Mouse (Mus musculus): ENCODE measurements around the gene U2af1l4. TPM values are rescaled to one million over a fixed set of nuclear protein-coding genes. Genes with fewer than 3 reads are reported as not detected.
A peak's percentile ranks its signal among the peaks of the same experiment; 100 is the strongest.

Gene U2af1l4
- polyA plus RNA-seq, 1 experiment = 71.1 TPM

DNA sequence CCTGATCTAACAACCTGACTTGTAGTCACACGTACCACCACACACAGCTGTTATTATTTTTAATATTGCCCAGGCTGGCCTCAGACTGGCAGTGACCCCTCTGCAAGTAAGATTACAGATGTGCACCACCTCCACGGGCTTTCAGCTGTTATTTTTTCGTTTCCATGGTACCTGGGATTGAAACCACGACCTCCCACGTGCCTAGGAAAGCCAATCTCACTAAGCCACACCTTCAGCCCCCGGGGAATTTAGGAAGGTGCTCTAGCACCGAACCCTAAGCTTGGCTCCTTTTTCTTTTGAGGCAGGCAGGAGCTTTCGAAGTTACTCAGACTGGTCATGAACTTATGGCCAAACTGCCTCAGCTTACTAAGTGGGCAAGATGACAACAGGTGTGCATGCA lies 41.3 kb downstream of the U2af1l4 start:
- no peak for TF ChIP-seq CTCF (IDR thresholded peaks at IDR 0.05; ENCODE audit: control insufficient read depth, insufficient read depth, low read length)
- TF ChIP-seq POLR2A (IDR thresholded peaks at IDR 0.05; ENCODE audit: borderline replicate concordance, control insufficient read depth, low read depth, low read length) = no peak
- WGBS = 42% methylated on average over 8 of the region's 8 CpGs
- H3K4me1 ChIP-seq (ENCODE audit: control insufficient read depth, insufficient read depth, low read length) = no peaks in the 10 kb centered on the region; the same call in 1 of the 2 replicates

DNA sequence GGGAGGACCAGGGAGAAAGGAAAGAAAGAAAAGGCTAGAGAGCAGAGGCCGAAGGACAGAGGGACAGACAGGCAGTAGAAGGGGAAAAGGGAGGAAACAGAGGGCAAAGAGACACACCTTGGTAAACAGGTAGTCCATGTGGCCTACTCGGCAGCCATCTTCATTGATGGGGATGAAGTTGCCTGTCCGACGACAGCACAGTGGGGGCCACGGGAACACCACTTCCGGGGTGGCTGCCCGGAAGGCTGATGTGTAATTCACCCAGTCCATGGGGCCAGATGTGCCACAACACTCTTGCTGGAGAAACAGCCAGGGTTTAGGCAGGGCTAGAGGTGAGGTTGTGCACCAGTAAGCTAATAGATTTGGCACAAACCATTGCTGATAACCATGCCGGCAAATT lies 41.8 kb downstream of the U2af1l4 start:
- H3K27ac ChIP-seq (ENCODE audit: control insufficient read depth, insufficient read depth, low read depth, low read length, poor library complexity) = no peak overlapping the region
- TF ChIP-seq POLR2A (IDR thresholded peaks at IDR 0.05; ENCODE audit: borderline replicate concordance, control insufficient read depth, low read depth, low read length) = no peak
- TF ChIP-seq CTCF (IDR thresholded peaks at IDR 0.05; ENCODE audit: control insufficient read depth, insufficient read depth, low read length) = no peak
- H3K4me1 ChIP-seq (ENCODE audit: control insufficient read depth, insufficient read depth, low read length) = no peaks in the 10 kb centered on the region; the same call in 1 of the 2 replicates
- WGBS = 83% methylated on average over 8 of the region's 8 CpGs
- no peak overlapping the region for H3K4me3 ChIP-seq (replicated peaks; ENCODE audit: control insufficient read depth, low read depth, low read length)

More for the DNA sequence above, 41.3 kb downstream of the U2af1l4 start:
- Histone ChIP-seq H3K27ac (ENCODE audit: control insufficient read depth, insufficient read depth, low read depth, low read length, poor library complexity) (no peak overlapping the region), H3K4me3 (replicated peaks; ENCODE audit: control insufficient read depth, low read depth, low read length) (no peak overlapping the region)

DNA sequence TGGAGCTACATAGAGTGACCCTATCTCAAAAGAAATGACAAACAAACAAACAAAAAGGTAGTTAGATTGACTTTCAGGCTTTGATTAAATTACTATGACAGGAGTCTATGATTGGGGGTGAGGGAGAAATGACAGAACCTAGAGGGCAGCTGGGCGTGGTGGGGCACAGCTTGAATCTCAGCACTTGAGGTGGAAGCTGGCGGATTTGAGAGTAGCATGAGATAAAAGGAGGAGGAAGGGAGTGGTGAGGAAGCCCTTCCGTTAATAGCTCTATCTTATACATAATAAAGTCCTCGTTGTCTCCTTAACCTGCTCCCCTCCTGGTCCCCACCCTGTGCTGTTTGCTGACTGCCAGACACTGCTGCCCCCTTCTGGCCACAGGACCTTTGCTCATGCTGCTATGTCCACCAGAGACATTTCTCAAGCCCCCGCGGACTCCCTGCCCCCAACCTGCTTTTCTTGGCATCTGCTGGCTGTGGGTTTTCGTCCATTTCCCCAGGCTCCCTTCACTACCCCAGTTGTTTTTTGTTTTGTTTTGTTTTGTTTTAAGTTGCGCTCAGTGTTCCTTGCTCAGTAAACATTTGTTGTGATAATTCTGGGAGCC lies 44.7 kb downstream of the U2af1l4 start:
- WGBS = 16% methylated on average over 8 of the region's 8 CpGs
- Histone ChIP-seq H3K27ac (ENCODE audit: control insufficient read depth, insufficient read depth, low read depth, low read length, poor library complexity) (no peak overlapping the region), H3K4me1 (ENCODE audit: control insufficient read depth, insufficient read depth, low read length) (no peaks in the 10 kb centered on the region)

DNA sequence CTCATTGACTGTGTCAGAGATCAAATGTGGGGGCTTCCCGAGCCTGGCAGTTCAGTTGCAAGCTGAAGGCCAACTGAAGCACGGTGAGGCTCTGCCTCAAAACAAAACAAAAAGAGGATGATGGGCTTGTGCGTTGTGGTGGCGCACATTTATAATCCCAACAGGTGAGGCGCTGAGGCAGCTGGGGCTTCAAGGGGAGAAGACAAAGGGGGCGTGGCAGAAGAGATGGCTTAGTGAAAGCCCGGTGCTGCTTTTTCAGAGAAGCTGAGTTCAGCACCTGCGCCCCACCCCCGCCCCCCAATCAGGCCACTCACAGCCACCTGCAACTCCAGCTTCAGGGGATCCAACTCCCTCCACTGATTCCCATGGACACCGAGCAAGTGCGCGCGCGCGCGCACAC lies 45.4 kb downstream of the U2af1l4 start:
- TF ChIP-seq CTCF (IDR thresholded peaks at IDR 0.05; ENCODE audit: control insufficient read depth, insufficient read depth, low read length) = no peak
- no peak for TF ChIP-seq POLR2A (IDR thresholded peaks at IDR 0.05; ENCODE audit: borderline replicate concordance, control insufficient read depth, low read depth, low read length)
- Histone ChIP-seq H3K4me3 (replicated peaks; ENCODE audit: control insufficient read depth, low read depth, low read length) (no peak overlapping the region), H3K27ac (ENCODE audit: control insufficient read depth, insufficient read depth, low read depth, low read length, poor library complexity) (no peak overlapping the region), H3K4me1 (ENCODE audit: control insufficient read depth, insufficient read depth, low read length) (no peaks in the 10 kb centered on the region)
- WGBS = 57% methylated on average over 16 of the region's 16 CpGs

More for the DNA sequence above, 44.7 kb downstream of the U2af1l4 start:
- no peak overlapping the region for H3K4me3 ChIP-seq (replicated peaks; ENCODE audit: control insufficient read depth, low read depth, low read length)
- no peak for TF ChIP-seq POLR2A (IDR thresholded peaks at IDR 0.05; ENCODE audit: borderline replicate concordance, control insufficient read depth, low read depth, low read length)
- TF ChIP-seq CTCF (IDR thresholded peaks at IDR 0.05; ENCODE audit: control insufficient read depth, insufficient read depth, low read length) = peak; percentile 83

DNA sequence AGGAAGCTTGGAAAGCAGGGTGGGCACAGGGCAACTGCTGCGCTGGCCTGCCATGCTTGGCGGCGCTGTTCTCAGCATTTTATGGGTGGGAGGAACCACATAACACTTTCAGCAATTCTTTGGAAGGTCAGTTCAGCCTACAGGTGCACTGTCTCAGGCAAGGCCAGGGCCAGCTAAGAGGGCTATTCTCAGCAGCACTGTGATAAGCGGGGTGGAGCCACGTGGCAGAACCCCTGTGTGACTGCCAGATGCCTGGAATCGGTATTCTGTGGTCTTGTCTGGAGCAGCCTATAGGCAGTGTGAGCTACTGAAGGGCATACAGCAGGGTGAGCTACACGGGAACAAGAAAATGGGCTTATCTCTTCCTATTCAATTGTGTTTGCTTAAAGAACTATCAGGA lies 46.9 kb downstream of the U2af1l4 start:
- Histone ChIP-seq H3K27ac (ENCODE audit: control insufficient read depth, insufficient read depth, low read depth, low read length, poor library complexity) (no peak overlapping the region), H3K4me3 (replicated peaks; ENCODE audit: control insufficient read depth, low read depth, low read length) (no peak overlapping the region), H3K4me1 (ENCODE audit: control insufficient read depth, insufficient read depth, low read length) (no peaks in the 10 kb centered on the region)
- TF ChIP-seq CTCF (IDR thresholded peaks at IDR 0.05; ENCODE audit: control insufficient read depth, insufficient read depth, low read length) (no peak), POLR2A (IDR thresholded peaks at IDR 0.05; ENCODE audit: borderline replicate concordance, control insufficient read depth, low read depth, low read length) (no peak)
- 65% methylated on average over 7 of the region's 7 CpGs for WGBS

DNA sequence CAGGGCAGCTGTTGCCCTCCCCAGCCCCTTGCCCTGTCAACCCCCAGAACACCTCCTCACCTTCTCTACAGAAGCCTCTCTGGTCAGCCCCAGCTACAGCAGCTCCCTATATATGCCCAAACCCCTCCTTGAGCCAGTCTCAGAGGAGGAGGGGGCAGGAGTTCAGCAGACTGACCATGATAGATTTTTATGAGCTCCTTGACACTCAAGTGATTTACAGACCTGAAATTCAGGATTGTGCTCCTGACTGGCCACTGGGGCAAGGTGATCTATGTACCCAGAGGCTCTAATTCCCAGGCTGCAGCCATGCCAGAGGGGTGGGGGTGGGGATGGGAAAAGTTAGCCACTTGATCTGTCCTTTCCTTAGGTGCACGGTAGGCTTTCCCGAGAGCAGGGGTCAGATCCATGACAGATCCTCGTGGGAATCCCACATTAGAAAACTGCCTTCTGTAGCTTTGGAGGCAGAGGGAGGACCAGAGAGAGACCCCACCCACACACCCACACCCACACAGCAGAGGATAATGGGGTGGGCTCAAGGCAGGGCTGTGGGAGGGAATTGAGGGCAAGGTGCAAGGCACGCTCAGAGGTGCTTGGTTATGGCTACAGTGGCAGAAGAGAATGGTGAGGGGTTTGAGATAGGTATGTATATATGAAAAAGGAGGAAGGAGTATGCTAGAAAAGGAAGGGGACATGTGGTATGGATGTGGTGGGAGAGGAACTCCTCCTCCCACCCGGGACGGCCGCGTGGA lies 49.7 kb downstream of the U2af1l4 start, which contains the start of gene Upk1a:
Gene Upk1a (minus strand): TSS at position 194 of the 749 bp plus-strand sequence.
- TF ChIP-seq POLR2A (IDR thresholded peaks at IDR 0.05; ENCODE audit: borderline replicate concordance, control insufficient read depth, low read depth, low read length) (no peak), CTCF (IDR thresholded peaks at IDR 0.05; ENCODE audit: control insufficient read depth, insufficient read depth, low read length) (no peak)
- WGBS = 70% methylated on average over 8 of the region's 8 CpGs
- H3K27ac ChIP-seq (ENCODE audit: control insufficient read depth, insufficient read depth, low read depth, low read length, poor library complexity) = no peak within 1 kb of the TSS
- H3K4me3 ChIP-seq (replicated peaks; ENCODE audit: control insufficient read depth, low read depth, low read length) = no peak within 1 kb of the TSS
- H3K4me1 ChIP-seq (ENCODE audit: control insufficient read depth, insufficient read depth, low read length) = no peaks in the 10 kb centered on the region

DNA sequence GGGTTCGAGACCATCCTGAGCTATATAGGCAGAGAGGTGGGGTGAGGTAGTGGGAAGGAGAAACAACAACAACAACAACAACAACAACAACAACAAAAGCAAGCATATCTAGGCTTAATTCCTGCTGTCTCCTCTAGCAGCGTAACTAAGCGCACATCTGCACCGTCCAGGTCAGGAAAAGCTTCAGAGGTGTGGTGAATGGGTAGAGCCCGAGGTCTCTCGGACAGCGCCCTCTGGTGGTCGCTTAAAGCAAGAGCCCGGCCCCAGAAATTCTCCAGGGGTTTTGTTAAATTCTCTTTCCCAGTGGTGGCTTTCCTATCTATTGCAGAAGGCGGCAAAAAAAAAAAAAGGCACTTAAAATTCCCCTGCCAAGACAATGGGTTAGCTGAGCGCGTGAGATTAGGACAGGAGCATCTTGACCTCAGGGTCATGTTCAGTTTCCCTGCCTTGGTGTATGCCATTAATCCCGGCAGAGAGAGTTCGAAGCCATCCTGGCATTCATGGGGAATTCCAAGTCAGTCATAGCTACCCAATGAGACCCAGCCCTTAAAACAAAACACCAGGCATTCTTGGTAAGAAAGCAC lies 50.5 kb downstream of the U2af1l4 start:
- TF ChIP-seq CTCF (IDR thresholded peaks at IDR 0.05; ENCODE audit: control insufficient read depth, insufficient read depth, low read length) (peak; percentile 78), POLR2A (IDR thresholded peaks at IDR 0.05; ENCODE audit: borderline replicate concordance, control insufficient read depth, low read depth, low read length) (no peak)
- WGBS = 18% methylated on average over 14 of the region's 14 CpGs
- Histone ChIP-seq H3K4me1 (ENCODE audit: control insufficient read depth, insufficient read depth, low read length) (no peaks in the 10 kb centered on the region), H3K4me3 (replicated peaks; ENCODE audit: control insufficient read depth, low read depth, low read length) (no peak overlapping the region), H3K27ac (ENCODE audit: control insufficient read depth, insufficient read depth, low read depth, low read length, poor library complexity) (no peak overlapping the region)

DNA sequence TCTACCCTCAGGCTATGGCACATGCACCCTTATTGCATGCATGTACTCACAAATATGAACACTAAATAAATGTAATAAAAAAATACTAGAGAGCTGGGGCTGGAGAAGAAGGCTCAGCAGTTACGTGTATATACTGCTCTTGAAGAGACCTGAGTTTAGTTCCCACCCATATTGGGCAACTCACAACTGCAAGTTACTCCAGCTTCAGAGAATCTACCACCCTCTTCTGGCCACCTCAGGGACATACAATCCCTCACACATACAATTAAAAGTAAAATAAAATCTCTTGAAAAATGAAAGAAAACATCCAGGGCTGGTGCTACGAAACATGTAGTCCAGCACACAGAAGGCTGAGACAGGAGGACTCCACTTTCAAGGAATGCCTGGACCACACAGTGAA lies 51.4 kb downstream of the U2af1l4 start:
- WGBS = 41% methylated on average over 2 of the region's 2 CpGs
- Histone ChIP-seq H3K27ac (ENCODE audit: control insufficient read depth, insufficient read depth, low read depth, low read length, poor library complexity) (no peak overlapping the region), H3K4me1 (ENCODE audit: control insufficient read depth, insufficient read depth, low read length) (no peaks in the 10 kb centered on the region), H3K4me3 (replicated peaks; ENCODE audit: control insufficient read depth, low read depth, low read length) (no peak overlapping the region)
- no peak for TF ChIP-seq CTCF (IDR thresholded peaks at IDR 0.05; ENCODE audit: control insufficient read depth, insufficient read depth, low read length)
- TF ChIP-seq POLR2A (IDR thresholded peaks at IDR 0.05; ENCODE audit: borderline replicate concordance, control insufficient read depth, low read depth, low read length) = no peak

Other genes starting within 250 kb of the U2af1l4 start
- 1.3 and 8.9 TPM in 2 replicates for gene Syne4, start 248.5 kb upstream of the U2af1l4 start, polyA plus RNA-seq (2011; ENCODE audit: insufficient read depth, insufficient read length, low replicate concordance, missing spikeins)
- gene E130208F15Rik, start 241.6 kb upstream of the U2af1l4 start, polyA plus RNA-seq (2011; ENCODE audit: insufficient read depth, insufficient read length, low replicate concordance, missing spikeins) = 0.56 TPM in 1 of 2 replicates, not detected in the other
- gene Sdhaf1, start 239.4 kb upstream of the U2af1l4 start, polyA plus RNA-seq (2011; ENCODE audit: insufficient read depth, insufficient read length, low replicate concordance, missing spikeins) = 6.3 and 10.1 TPM in 2 replicates
- gene Lrfn3, start 200.5 kb upstream of the U2af1l4 start, polyA plus RNA-seq (2011; ENCODE audit: insufficient read depth, insufficient read length, low replicate concordance, missing spikeins) = 0.45 and 0.70 TPM in 2 replicates
- 164 and 433 TPM in 2 replicates for gene Tyrobp, start 149.5 kb upstream of the U2af1l4 start, polyA plus RNA-seq (2011; ENCODE audit: insufficient read depth, insufficient read length, low replicate concordance, missing spikeins)
- gene Hcst, start 143.4 kb upstream of the U2af1l4 start, polyA plus RNA-seq (2011; ENCODE audit: insufficient read depth, insufficient read length, low replicate concordance, missing spikeins) = 47.8 and 107 TPM in 2 replicates
- 12.3 and 34.2 TPM in 2 replicates for gene Nfkbid, start 141.6 kb upstream of the U2af1l4 start, polyA plus RNA-seq (2011; ENCODE audit: insufficient read depth, insufficient read length, low replicate concordance, missing spikeins)
- 6.2 TPM in 1 of 2 replicates, not detected in the other for gene Aplp1, start 117.8 kb upstream of the U2af1l4 start, polyA plus RNA-seq (2011; ENCODE audit: insufficient read depth, insufficient read length, low replicate concordance, missing spikeins)
- 0.25 and 4.8 TPM in 2 replicates for gene Kirrel2, start 105.6 kb upstream of the U2af1l4 start, polyA plus RNA-seq (2011; ENCODE audit: insufficient read depth, insufficient read length, low replicate concordance, missing spikeins)
- 1.5 TPM in 1 of 2 replicates, not detected in the other for gene Nphs1, start 105.0 kb upstream of the U2af1l4 start, polyA plus RNA-seq (2011; ENCODE audit: insufficient read depth, insufficient read length, low replicate concordance, missing spikeins)
- 1.9 and 3.1 TPM in 2 replicates for gene Prodh2, start 69.7 kb upstream of the U2af1l4 start, polyA plus RNA-seq (2011; ENCODE audit: insufficient read depth, insufficient read length, low replicate concordance, missing spikeins)
- gene Arhgap33, start 28.2 kb upstream of the U2af1l4 start, polyA plus RNA-seq (2011; ENCODE audit: insufficient read depth, insufficient read length, low replicate concordance, missing spikeins) = 45.1 and 61.6 TPM in 2 replicates
- gene Hspb6, start 11.1 kb upstream of the U2af1l4 start, polyA plus RNA-seq (2011; ENCODE audit: insufficient read depth, insufficient read length, low replicate concordance, missing spikeins) = 13.1 and 19.0 TPM in 2 replicates
- gene Proser3, start 11.0 kb upstream of the U2af1l4 start, polyA plus RNA-seq (2011; ENCODE audit: insufficient read depth, insufficient read length, low replicate concordance, missing spikeins) = 4.2 and 12.8 TPM in 2 replicates
- gene Lin37, start 3.5 kb upstream of the U2af1l4 start, polyA plus RNA-seq (2011; ENCODE audit: insufficient read depth, insufficient read length, low replicate concordance, missing spikeins) = 22.2 and 47.7 TPM in 2 replicates
- 7.6 and 11.0 TPM in 2 replicates for gene Gm49396, start within 50 bp of the U2af1l4 start, polyA plus RNA-seq (2011; ENCODE audit: insufficient read depth, insufficient read length, low replicate concordance, missing spikeins)
- gene Psenen, start 326 bp downstream of the U2af1l4 start, polyA plus RNA-seq (2011; ENCODE audit: insufficient read depth, insufficient read length, low replicate concordance, missing spikeins) = 50.7 and 98.9 TPM in 2 replicates
- 11.3 and 15.7 TPM in 2 replicates for gene Igflr1, start 2.1 kb downstream of the U2af1l4 start, polyA plus RNA-seq (2011; ENCODE audit: insufficient read depth, insufficient read length, low replicate concordance, missing spikeins)
- gene Kmt2b, start 25.4 kb downstream of the U2af1l4 start, polyA plus RNA-seq (2011; ENCODE audit: insufficient read depth, insufficient read length, low replicate concordance, missing spikeins) = 35.5 and 102 TPM in 2 replicates
- 3.1 TPM in 1 of 2 replicates, not detected in the other for gene Zbtb32, start 35.6 kb downstream of the U2af1l4 start, polyA plus RNA-seq (2011; ENCODE audit: insufficient read depth, insufficient read length, low replicate concordance, missing spikeins)
- gene Upk1a, start 49.5 kb downstream of the U2af1l4 start, polyA plus RNA-seq (2011; ENCODE audit: insufficient read depth, insufficient read length, low replicate concordance, missing spikeins) = 1.4 TPM in 1 of 2 replicates, not detected in the other
- 443 and 613 TPM in 2 replicates for gene Cox6b1, start 62.9 kb downstream of the U2af1l4 start, polyA plus RNA-seq (2011; ENCODE audit: insufficient read depth, insufficient read length, low replicate concordance, missing spikeins)
- not detected in 2 replicates for gene Etv2, start 72.6 kb downstream of the U2af1l4 start, polyA plus RNA-seq (2011; ENCODE audit: insufficient read depth, insufficient read length, low replicate concordance, missing spikeins)
- 24.9 and 25.2 TPM in 2 replicates for gene Rbm42, start 87.0 kb downstream of the U2af1l4 start, polyA plus RNA-seq (2011; ENCODE audit: insufficient read depth, insufficient read length, low replicate concordance, missing spikeins)
- 19.5 and 32.1 TPM in 2 replicates for gene Haus5, start 101.7 kb downstream of the U2af1l4 start, polyA plus RNA-seq (2011; ENCODE audit: insufficient read depth, insufficient read length, low replicate concordance, missing spikeins)
- not detected in 2 replicates for gene Pmis2, start 108.3 kb downstream of the U2af1l4 start, polyA plus RNA-seq (2011; ENCODE audit: insufficient read depth, insufficient read length, low replicate concordance, missing spikeins)
- not detected in 2 replicates for gene 2200002J24Rik, start 135.6 kb downstream of the U2af1l4 start, polyA plus RNA-seq (2011; ENCODE audit: insufficient read depth, insufficient read length, low replicate concordance, missing spikeins)
- gene Atp4a, start 148.9 kb downstream of the U2af1l4 start, polyA plus RNA-seq (2011; ENCODE audit: insufficient read depth, insufficient read length, low replicate concordance, missing spikeins) = 0.95 TPM in 1 of 2 replicates, not detected in the other
- 49.6 and 95.6 TPM in 2 replicates for gene Tmem147, start 166.2 kb downstream of the U2af1l4 start, polyA plus RNA-seq (2011; ENCODE audit: insufficient read depth, insufficient read length, low replicate concordance, missing spikeins)
- gene Gapdhs, start 180.4 kb downstream of the U2af1l4 start, polyA plus RNA-seq (2011; ENCODE audit: insufficient read depth, insufficient read length, low replicate concordance, missing spikeins) = not detected in 2 replicates
- gene Sbsn, start 188.2 kb downstream of the U2af1l4 start, polyA plus RNA-seq (2011; ENCODE audit: insufficient read depth, insufficient read length, low replicate concordance, missing spikeins) = 3.5 and 6.4 TPM in 2 replicates
- 3.1 TPM in 1 of 2 replicates, not detected in the other for gene Dmkn, start 200.5 kb downstream of the U2af1l4 start, polyA plus RNA-seq (2011; ENCODE audit: insufficient read depth, insufficient read length, low replicate concordance, missing spikeins)
- gene Krtdap, start 224.6 kb downstream of the U2af1l4 start, polyA plus RNA-seq (2011; ENCODE audit: insufficient read depth, insufficient read length, low replicate concordance, missing spikeins) = not detected in 2 replicates